Mouse (Mus musculus) liver, adult (tissue): Measurements from ENCODE around the gene Gcnt4.

Experiments used
- GATA4 ChIP-seq: IDR thresholded peaks from 2 replicates; pipeline ENCODE4 v1.6.1; 2014; ENCODE audit warnings: mild to moderate bottlenecking, low read length; ENCODE audit not compliant: insufficient replicate concordance

Gene Gcnt4

GRCm38 (mm10) chr13:96939680-96940079 is 15.2 kb downstream of the Gcnt4 start:
- no peak for TF ChIP-seq GATA4

GRCm38 (mm10) chr13:96943571-96943970 is 19.1 kb downstream of the Gcnt4 start:
- TF ChIP-seq GATA4, result no peak

GRCm38 (mm10) chr13:96945748-96946147 is 21.3 kb downstream of the Gcnt4 start:
- TF ChIP-seq GATA4, result no peak

GRCm38 (mm10) chr13:96947722-96948121 is 23.2 kb downstream of the Gcnt4 start:
- TF ChIP-seq GATA4, result no peak

GRCm38 (mm10) chr13:96951880-96952279 is 27.4 kb downstream of the Gcnt4 start:
- no peak for TF ChIP-seq GATA4

- no peak for TF ChIP-seq GATA4
Measured at GRCm38 (mm10) chr13:96956466-96956865, 32.0 kb downstream of the Gcnt4 start.

GRCm38 (mm10) chr13:96960019-96960418 is 35.5 kb downstream of the Gcnt4 start:
- peak; percentile 98 for TF ChIP-seq GATA4

- TF ChIP-seq GATA4, result no peak
Measured at GRCm38 (mm10) chr13:96961366-96962157, 37.1 kb downstream of the Gcnt4 start.

- TF ChIP-seq GATA4, result no peak
Measured at GRCm38 (mm10) chr13:96962801-96963200, 38.3 kb downstream of the Gcnt4 start.

GRCm38 (mm10) chr13:96964981-96965380 is 40.5 kb downstream of the Gcnt4 start:
- no peak for TF ChIP-seq GATA4

GRCm38 (mm10) chr13:96966210-96967089 is 42.0 kb downstream of the Gcnt4 start:
- no peak for TF ChIP-seq GATA4

- TF ChIP-seq GATA4, result no peak
Measured at GRCm38 (mm10) chr13:96967091-96967490, 42.6 kb downstream of the Gcnt4 start.

GRCm38 (mm10) chr13:96967822-96968221 is 43.3 kb downstream of the Gcnt4 start:
- no peak for TF ChIP-seq GATA4

- no peak for TF ChIP-seq GATA4
Measured at GRCm38 (mm10) chr13:96971076-96971475, 46.6 kb downstream of the Gcnt4 start.

- no peak for TF ChIP-seq GATA4
Measured at GRCm38 (mm10) chr13:96971861-96972282, 47.4 kb downstream of the Gcnt4 start.

GRCm38 (mm10) chr13:96973318-96973717 is 48.8 kb downstream of the Gcnt4 start:
- TF ChIP-seq GATA4, result no peak
